ENCODE assay signal across 9 mouse cellular contexts in genomic region chr2:33132306-33132705, GRCm38 (mm10). TPM values are rescaled to one million over a fixed set of nuclear protein-coding genes. Genes with fewer than 3 reads are reported as not detected.
DNase-seq lines count a peak whose midpoint lies in the region; ATAC-seq lines count a peak whose summit lies in the region.
"Had no signal": no experiment of that assay in that cellular context is flagged by ENCODE, and none has a peak within 500 bp of the region (broad histone marks: within the 10 kb centered on the region; RNA-seq: fewer than 3 reads in every experiment).

No protein-coding gene starts in this region.

- peak; percentile 94 for DNase-seq in heart, adult 11 months
- peak; percentile 7 for DNase-seq in midbrain, embryonic 14.5 days
- no peak for DNase-seq in midbrain, embryonic 10.5 days (ENCODE audit: low spot score)
- DNase-seq in ZHBTc4 (ENCODE audit: low read depth, low spot score), result peak; percentile 13
- peak; percentile 41 for DNase-seq in thymus, postnatal 14 days
- no peak for DNase-seq in right cerebral cortex, postnatal 10 days (ENCODE audit: low spot score in 2 of 2)

- H3K4me3 ChIP-seq in heart, embryonic 11.5 days (ENCODE audit: low read depth, low read length), result no peak overlapping the region
- no peak overlapping the region for H3K4me3 ChIP-seq in midbrain, embryonic 14.5 days (replicated peaks; ENCODE audit: low read depth, low read length)
- no peak overlapping the region for H3K4me3 ChIP-seq in midbrain, embryonic 10.5 days

- H3K4me2 ChIP-seq in heart, embryonic 11.5 days, result no peak overlapping the region; the same call in 1 of the 2 replicates
- no peak overlapping the region for H3K4me2 ChIP-seq in midbrain, embryonic 14.5 days (ENCODE audit: low read length)

- ATAC-seq in heart, embryonic 11.5 days (replicated peaks; ENCODE audit: insufficient number of reproducible peaks, low FRiP score, low TSS enrichment), result no peak
- ATAC-seq in midbrain, embryonic 14.5 days (ENCODE audit: low FRiP score, low TSS enrichment), result no peak

- no peak overlapping the region for H3K9ac ChIP-seq in heart, embryonic 11.5 days (ENCODE audit: low read depth, low read length)
- H3K9ac ChIP-seq in midbrain, embryonic 14.5 days (replicated peaks; ENCODE audit: low read length), result no peak overlapping the region
- H3K9ac ChIP-seq: liver, postnatal 0 days had no signal

- H3K4me1 ChIP-seq in heart, embryonic 11.5 days (ENCODE audit: control insufficient read depth, insufficient read depth, low read length), result peaks cover 12% of the 10 kb centered on the region; the same call in 1 of the 2 replicates
- peaks cover 10% of the 10 kb centered on the region; the same call in 1 of the 2 replicates for H3K4me1 ChIP-seq in midbrain, embryonic 14.5 days (ENCODE audit: control insufficient read depth, insufficient read depth, low read length)
- peaks cover 31% of the 10 kb centered on the region for H3K4me1 ChIP-seq in midbrain, embryonic 10.5 days

- no peaks in the 10 kb centered on the region for H3K36me3 ChIP-seq in heart, embryonic 11.5 days (ENCODE audit: control insufficient read depth, insufficient read depth, low read length)
- peaks cover 14% of the 10 kb centered on the region for H3K36me3 ChIP-seq in midbrain, embryonic 14.5 days (ENCODE audit: control insufficient read depth, insufficient read depth, low read length)
- H3K36me3 ChIP-seq in midbrain, embryonic 10.5 days, result no peaks in the 10 kb centered on the region

- peaks cover 22% of the 10 kb centered on the region for H3K27me3 ChIP-seq in heart, embryonic 11.5 days (ENCODE audit: control insufficient read depth, insufficient read depth, low read length)
- H3K27me3 ChIP-seq in midbrain, embryonic 14.5 days (ENCODE audit: control insufficient read depth, insufficient read depth, low read length), result no peaks in the 10 kb centered on the region; the same call in none of the 2 replicates
- H3K27me3 ChIP-seq in midbrain, embryonic 10.5 days (ENCODE audit: low read depth, poor library complexity, severe bottlenecking), result peaks cover 46% of the 10 kb centered on the region

- H3K9me3 ChIP-seq in heart, embryonic 11.5 days (replicated peaks; ENCODE audit: control insufficient read depth, low read length), result no peaks in the 10 kb centered on the region
- no peaks in the 10 kb centered on the region for H3K9me3 ChIP-seq in midbrain, embryonic 14.5 days (ENCODE audit: control insufficient read depth, low read length)
- H3K9me3 ChIP-seq in midbrain, embryonic 10.5 days (replicated peaks), result no peaks in the 10 kb centered on the region
- H3K9me3 ChIP-seq: neural tube, embryonic 13.5 days had no signal

- WGBS in heart, embryonic 11.5 days (ENCODE audit: insufficient replicate concordance), result 3% methylated on average over 7 of the region's 7 CpGs
- WGBS in midbrain, embryonic 14.5 days, result 6% methylated on average over 7 of the region's 7 CpGs
- WGBS in midbrain, embryonic 10.5 days, result 3% methylated on average over 7 of the region's 7 CpGs

- no peak overlapping the region for H3K27ac ChIP-seq in heart, embryonic 11.5 days (ENCODE audit: low read depth, low read length)
- H3K27ac ChIP-seq in midbrain, embryonic 14.5 days (replicated peaks; ENCODE audit: low read depth, low read length), result no peak overlapping the region
- H3K27ac ChIP-seq in midbrain, embryonic 10.5 days (replicated peaks), result no peak overlapping the region
- H3K27ac ChIP-seq: neural tube, embryonic 13.5 days had no signal

RNA-seq across cellular contexts. Expression of gene Garnl3, which starts 0.9 kb away (rescaled TPM):
- polyA plus RNA-seq in heart, embryonic 11.5 days (2014; fragmentation: Nextera tagmentation; extraction: Ambion mirVana), result 14.6 and 15.4 TPM in 2 replicates
- 44.4 and 51.1 TPM in 2 replicates for polyA plus RNA-seq in midbrain, embryonic 14.5 days (2014; fragmentation: Nextera tagmentation; extraction: Ambion mirVana)
- polyA plus RNA-seq in midbrain, embryonic 10.5 days (2016; fragmentation: Nextera tagmentation; extraction: Ambion mirVana), result 10.3 and 11.1 TPM in 2 replicates

Comparison
In these comparisons a context has a peak if more than half of its experiments do, and no peak if none do; other contexts are left out.
1. DNase-seq: peak in heart, adult 11 months (single experiment), midbrain, embryonic 14.5 days (single experiment), ZHBTc4 (single experiment) and thymus, postnatal 14 days (single experiment); none in midbrain, embryonic 10.5 days (single experiment) and right cerebral cortex, postnatal 10 days (0 of 2).